Mouse (Mus musculus) large intestine, adult 2 months (tissue): ENCODE results near the gene Matn4. TPM values are rescaled to one million over a fixed set of nuclear protein-coding genes. Genes with fewer than 3 reads are reported as not detected.

ENCODE experiments used
- DNase-seq: peaks from one replicate; pipeline ENCODE4 v3.0.0-alpha.2; 2012; ENCODE audit warnings: low read depth, low spot score
- WGBS: fragments of 180-500 bp; shearing (Covaris S2); methylation state at CpG from one replicate; pipeline ENCODE4 v1.1.7; 2018; 5-methylcytosine and 5-hydroxymethylcytosine counted together
- polyA plus RNA-seq: library from polyadenylated mRNA; depleted of rRNA; stranded (reverse); fragments of >200 nt; gene quantifications from 2 replicates; pipeline ENCODE4 v1.2.3, GENCODE M21; 2012

Gene Matn4
- polyA plus RNA-seq, 1 experiment: 0.57 TPM

GRCm38 (mm10) chr2:164419489-164419888 is 14.5 kb upstream of the Matn4 start:
- WGBS: 9% methylated on average over 3 of the region's 3 CpGs
- DNase-seq: no peak

- 28% methylated on average over 3 of the region's 3 CpGs for WGBS
- no peak for DNase-seq
Observed at GRCm38 (mm10) chr2:164418308-164418875, 13.4 kb upstream of the Matn4 start.

GRCm38 (mm10) chr2:164417198-164417597 is 12.2 kb upstream of the Matn4 start:
- WGBS: under 1% methylated on average over 2 of the region's 2 CpGs
- no peak for DNase-seq

- WGBS: 75% methylated on average over 10 of the region's 10 CpGs
- no peak for DNase-seq
Observed at GRCm38 (mm10) chr2:164414581-164414980, 9.6 kb upstream of the Matn4 start.

- no peak for DNase-seq
- 33% methylated on average over 28 of the region's 28 CpGs for WGBS
Observed at GRCm38 (mm10) chr2:164414167-164414566, 9.2 kb upstream of the Matn4 start.

GRCm38 (mm10) chr2:164407708-164408107 is 2.7 kb upstream of the Matn4 start:
- 2% methylated on average over 22 of the region's 22 CpGs for WGBS
- no peak for DNase-seq

- DNase-seq: no peak
- 70% methylated on average over 5 of the region's 5 CpGs for WGBS
Observed at GRCm38 (mm10) chr2:164405519-164405918, 559 bp upstream of the Matn4 start.

- DNase-seq: no peak
- WGBS: 7% methylated on average over 47 of the region's 49 CpGs
Observed at GRCm38 (mm10) chr2:164404082-164404990, 624 bp downstream of the Matn4 start.

- DNase-seq: no peak
- 55% methylated on average over 14 of the region's 14 CpGs for WGBS
Observed at GRCm38 (mm10) chr2:164403396-164404081, 1.4 kb downstream of the Matn4 start.

- no peak for DNase-seq
- WGBS: 6% methylated on average over 17 of the region's 17 CpGs
Observed at GRCm38 (mm10) chr2:164402906-164403305, 2.1 kb downstream of the Matn4 start, which contains the start of gene Rbpjl. TSS of gene Rbpjl (plus strand) at chr2:164403141.

GRCm38 (mm10) chr2:164396911-164397310 is 8.0 kb downstream of the Matn4 start:
- WGBS: 70% methylated on average over 12 of the region's 12 CpGs

GRCm38 (mm10) chr2:164396076-164396475 is 8.9 kb downstream of the Matn4 start:
- DNase-seq: no peak
- WGBS: 90% methylated on average over 7 of the region's 7 CpGs

More at GRCm38 (mm10) chr2:164396911-164397310, 8.0 kb downstream of the Matn4 start:
- no peak for DNase-seq

- DNase-seq: no peak
- 81% methylated on average over 29 of the region's 29 CpGs for WGBS
Observed at GRCm38 (mm10) chr2:164393126-164393525, 11.8 kb downstream of the Matn4 start.

GRCm38 (mm10) chr2:164389499-164389898 is 15.5 kb downstream of the Matn4 start:
- 2% methylated on average over 30 of the region's 30 CpGs for WGBS
- no peak for DNase-seq

GRCm38 (mm10) chr2:164389020-164389419 is 15.9 kb downstream of the Matn4 start, which contains the start of gene Slpi:
TSS of gene Slpi (minus strand) at chr2:164389095.
- no peak for DNase-seq
- WGBS: 7% methylated on average over 17 of the region's 17 CpGs

GRCm38 (mm10) chr2:164386953-164387352 is 18.0 kb downstream of the Matn4 start:
- 18% methylated on average over 8 of the region's 8 CpGs for WGBS
- DNase-seq: no peak

GRCm38 (mm10) chr2:164385927-164386763 is 18.8 kb downstream of the Matn4 start:
- WGBS: 10% methylated on average over 18 of the region's 18 CpGs
- DNase-seq: no peak

GRCm38 (mm10) chr2:164383656-164384399 is 21.1 kb downstream of the Matn4 start:
- DNase-seq: no peak
- WGBS: 39% methylated on average over 11 of the region's 11 CpGs

- WGBS: 56% methylated on average over 3 of the region's 3 CpGs
- no peak for DNase-seq
Observed at GRCm38 (mm10) chr2:164382971-164383370, 22.0 kb downstream of the Matn4 start.
